ENCODE assay signal across 13 mouse cellular contexts in the genomic region with DNA sequence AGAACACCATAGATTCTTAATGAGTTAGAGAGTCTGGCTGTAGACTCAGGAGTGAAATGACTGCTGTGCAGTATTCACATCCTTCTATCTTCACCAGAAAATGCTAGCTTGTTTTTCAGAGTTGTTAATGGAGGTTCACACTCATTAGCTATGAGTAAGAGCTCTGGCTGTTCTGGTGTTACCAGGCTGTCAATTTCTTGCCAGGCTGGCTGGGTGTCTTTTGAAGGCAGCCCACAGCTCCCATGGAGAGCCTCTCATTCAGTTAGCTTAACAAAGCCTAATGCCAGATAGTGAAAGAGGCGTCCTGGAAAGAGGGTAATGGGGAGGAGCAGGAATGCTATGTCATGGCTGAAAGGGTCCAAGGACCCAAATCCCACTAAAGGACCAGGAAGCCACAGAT. TPM values are rescaled to one million over a fixed set of nuclear protein-coding genes. Genes with fewer than 3 reads are reported as not detected.
DNase-seq lines count a peak whose midpoint lies in the region; ATAC-seq lines count a peak whose summit lies in the region.
"Had no signal": no experiment of that assay in that cellular context is flagged by ENCODE, and none has a peak within 500 bp of the region (broad histone marks: within the 10 kb centered on the region; RNA-seq: fewer than 3 reads in every experiment).

No protein-coding gene starts in this region.

- no peak overlapping the region for H3K9ac ChIP-seq in forebrain, embryonic 16.5 days (replicated peaks; ENCODE audit: low read depth, low read length)
- H3K9ac ChIP-seq in midbrain, embryonic 13.5 days (replicated peaks) = no peak overlapping the region
- H3K9ac ChIP-seq: intestine, embryonic 15.5 days had no signal

- no peak overlapping the region for H3K4me3 ChIP-seq in forebrain, embryonic 16.5 days (replicated peaks; ENCODE audit: low read length)
- no peak overlapping the region for H3K4me3 ChIP-seq in midbrain, embryonic 13.5 days (replicated peaks)
- H3K4me3 ChIP-seq: intestine, embryonic 15.5 days had no signal

- no peak overlapping the region for H3K4me2 ChIP-seq in forebrain, embryonic 16.5 days (ENCODE audit: low read length)
- H3K4me2 ChIP-seq in midbrain, embryonic 13.5 days (replicated peaks) = no peak overlapping the region
- H3K4me2 ChIP-seq: heart, embryonic 11.5 days; intestine, embryonic 15.5 days had no signal

- peak; percentile 87 for ATAC-seq in forebrain, embryonic 16.5 days
- ATAC-seq in midbrain, embryonic 13.5 days = peak; percentile 59; the same call in 1 of the 2 replicates
- ATAC-seq in megakaryocyte-erythroid progenitor cell, adult 5-6 weeks (replicated peaks; ENCODE audit: low FRiP score, low TSS enrichment, poor library complexity, severe bottlenecking) = no peak
- ATAC-seq: intestine, embryonic 15.5 days; Patski had no signal

- peak; percentile 15 for DNase-seq in embryo, embryonic 10.5 days (ENCODE audit: low spot score)
- no peak for DNase-seq in embryo, embryonic 11 days
- DNase-seq in brain, adult 2 months (ENCODE audit: low read depth, low spot score) = peak; percentile 80
- DNase-seq in heart, adult 18-20 months = no peak
- DNase-seq in kidney, adult 9 months = no peak
- DNase-seq: adrenal gland, postnatal 25 days; thymus, postnatal 4 days had no signal

- peak overlapping the region; percentile 61 for H3K27ac ChIP-seq in forebrain, embryonic 16.5 days (ENCODE audit: low read length)
- H3K27ac ChIP-seq in midbrain, embryonic 13.5 days = 0 out of 2 replicates have a peak overlapping the region, but pooled peaks have one; percentile 16
- H3K27ac ChIP-seq: intestine, embryonic 15.5 days had no signal

- H3K27me3 ChIP-seq in forebrain, embryonic 16.5 days (replicated peaks; ENCODE audit: control insufficient read depth, insufficient read depth, low read length) = no peaks in the 10 kb centered on the region
- no peaks in the 10 kb centered on the region for H3K27me3 ChIP-seq in midbrain, embryonic 13.5 days
- H3K27me3 ChIP-seq: intestine, embryonic 15.5 days; Patski had no signal

- no peaks in the 10 kb centered on the region for H3K36me3 ChIP-seq in forebrain, embryonic 16.5 days (ENCODE audit: control insufficient read depth, insufficient read depth)
- no peaks in the 10 kb centered on the region for H3K36me3 ChIP-seq in midbrain, embryonic 13.5 days
- H3K36me3 ChIP-seq: intestine, embryonic 15.5 days had no signal

- 5% methylated on average over 1 of the region's 1 CpGs for WGBS in forebrain, embryonic 16.5 days
- 6% methylated on average over 1 of the region's 1 CpGs for WGBS in midbrain, embryonic 13.5 days

- peaks cover 27% of the 10 kb centered on the region for H3K4me1 ChIP-seq in forebrain, embryonic 16.5 days (replicated peaks; ENCODE audit: control insufficient read depth, insufficient read depth, low read length)
- peaks cover 25% of the 10 kb centered on the region for H3K4me1 ChIP-seq in midbrain, embryonic 13.5 days (replicated peaks)
- H3K4me1 ChIP-seq: intestine, embryonic 15.5 days had no signal

- no peaks in the 10 kb centered on the region for H3K9me3 ChIP-seq in forebrain, embryonic 16.5 days (ENCODE audit: control insufficient read depth, low read length)
- H3K9me3 ChIP-seq in midbrain, embryonic 13.5 days = no peaks in the 10 kb centered on the region
- H3K9me3 ChIP-seq: intestine, embryonic 15.5 days had no signal

RNA-seq across cellular contexts. Expression of gene Herc3, which starts 6.7 kb away (rescaled TPM):
- polyA plus RNA-seq in forebrain, embryonic 16.5 days (2015; fragmentation: Nextera tagmentation; extraction: Ambion mirVana) = 24.9 and 29.2 TPM in 2 replicates
- 17.2 and 19.3 TPM in 2 replicates for polyA plus RNA-seq in midbrain, embryonic 13.5 days (2015; fragmentation: Nextera tagmentation; extraction: Ambion mirVana)
- 10 to 100 TPM; 57.3 to 63.8 TPM for total RNA-seq in heart, adult 18-20 months (2021)
- 4.1 and 5.8 TPM in 2 replicates for total RNA-seq in megakaryocyte-erythroid progenitor cell, adult 5-6 weeks (2014; fragmentation: Nextera tagmentation)
- total RNA-seq in megakaryocyte-erythroid progenitor cell, adult 5-6 weeks (2017) = 5.1 and 8.6 TPM in 2 replicates

Comparison
In these comparisons a context has a peak if more than half of its experiments do, and no peak if none do; other contexts are left out.
1. DNase-seq: peak in embryo, embryonic 10.5 days (single experiment) and brain, adult 2 months (single experiment); none in embryo, embryonic 11 days (single experiment), heart, adult 18-20 months (0 of 2) and kidney, adult 9 months (single experiment).
2. RNA of gene Herc3, which starts 6.7 kb away (total RNA-seq): 57.3 to 63.8 TPM in heart, adult 18-20 months; 4.1 to 8.6 TPM in megakaryocyte-erythroid progenitor cell, adult 5-6 weeks; every median in the first group is over 4 times any median in the second.